ENCODE assay signal across 15 mouse cellular contexts in the genomic region with DNA sequence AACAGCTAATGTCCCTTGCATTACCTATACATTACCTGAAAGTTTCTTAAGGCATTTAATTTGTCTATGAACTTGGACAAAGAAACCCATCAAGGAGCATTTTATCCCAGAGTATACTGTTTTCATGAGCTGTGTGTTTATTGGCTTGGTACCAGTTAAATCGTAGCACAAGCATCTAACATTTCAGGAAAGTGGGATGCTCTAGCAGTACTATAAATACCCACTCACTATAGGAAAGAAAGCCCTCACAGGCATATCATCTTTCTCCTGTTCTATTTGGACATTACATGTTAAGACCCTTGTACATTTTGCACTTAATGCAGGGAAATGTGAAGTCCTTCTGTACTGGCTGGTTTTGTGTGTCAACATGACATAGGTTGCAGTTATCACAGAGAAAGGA.
"Had no signal": no experiment of that assay in that cellular context is flagged by ENCODE, and none has a peak within 500 bp of the region (broad histone marks: within the 10 kb centered on the region; RNA-seq: fewer than 3 reads in every experiment).

No protein-coding gene starts in this region.

- H3K4me2 ChIP-seq: neural tube, embryonic 13.5 days; neural tube, embryonic 15.5 days; stomach, embryonic 15.5 days had no signal

- DNase-seq: right cerebral cortex, adult 18-20 months; right cerebral cortex, postnatal 14 days; right cerebral cortex, postnatal 25 days; right cerebral cortex, postnatal 4 days; spleen, adult 18-20 months; thymus, adult 18-20 months; thymus, adult 2 months; thymus, postnatal 14 days; thymus, postnatal 25 days; thymus, postnatal 36 days; thymus, postnatal 4 days had no signal

- H3K4me1 ChIP-seq: neural tube, embryonic 13.5 days; neural tube, embryonic 15.5 days had no signal

- H3K27me3 ChIP-seq: neural tube, embryonic 13.5 days; neural tube, embryonic 15.5 days; stomach, embryonic 15.5 days had no signal

- H3K36me3 ChIP-seq: neural tube, embryonic 13.5 days; neural tube, embryonic 15.5 days; stomach, embryonic 15.5 days had no signal

- H3K9me3 ChIP-seq: neural tube, embryonic 13.5 days; neural tube, embryonic 15.5 days; stomach, embryonic 15.5 days had no signal

- H3K4me3 ChIP-seq: neural tube, embryonic 13.5 days; neural tube, embryonic 15.5 days; stomach, embryonic 15.5 days had no signal

- H3K9ac ChIP-seq: neural tube, embryonic 13.5 days; neural tube, embryonic 15.5 days; stomach, embryonic 15.5 days had no signal

- H3K27ac ChIP-seq: neural tube, embryonic 13.5 days; neural tube, embryonic 15.5 days; stomach, embryonic 15.5 days; stomach, postnatal 0 days had no signal
